8 mouse cellular contexts compared by ENCODE assay signal in genomic region chr7:112684626-112685561, GRCm38 (mm10). TPM values are rescaled to one million over a fixed set of nuclear protein-coding genes. Genes with fewer than 3 reads are reported as not detected.
A peak's percentile ranks its signal among the peaks of the same experiment; 100 is the strongest.
DNase-seq lines count a peak whose midpoint lies in the region; ATAC-seq and TF ChIP-seq lines count a peak whose summit lies in the region.

No protein-coding gene starts in this region.

- intact Hi-C loops in left cerebral cortex, adult 2 months (cut with DNase I): no loop called here

- peak overlapping the region; percentile 3; the same call in 1 of the 2 replicates for H3K4me3 ChIP-seq in embryonic facial prominence, embryonic 13.5 days
- H3K4me3 ChIP-seq in heart, embryonic 14.5 days (ENCODE audit: control insufficient read depth in 1 of 2, insufficient read depth in 1 of 2, low read depth in 1 of 2, low read length in 2 of 2): peak overlapping the region in 1 of 2 experiments; percentile 20; a peak in 2 of 4 replicates
- H3K4me3 ChIP-seq in limb, embryonic 15.5 days: no peak overlapping the region
- no peak overlapping the region for H3K4me3 ChIP-seq in left cerebral cortex, adult 2 months

- no peaks in the 10 kb centered on the region for H3K9me3 ChIP-seq in embryonic facial prominence, embryonic 13.5 days
- no peaks in the 10 kb centered on the region for H3K9me3 ChIP-seq in heart, embryonic 14.5 days (ENCODE audit: control insufficient read depth, low read length)
- no peaks in the 10 kb centered on the region for H3K9me3 ChIP-seq in limb, embryonic 15.5 days

- peak overlapping the region; percentile 33 for H3K4me2 ChIP-seq in embryonic facial prominence, embryonic 13.5 days
- peak overlapping the region; percentile 60 for H3K4me2 ChIP-seq in heart, embryonic 14.5 days (ENCODE audit: low read length)
- no peak overlapping the region for H3K4me2 ChIP-seq in limb, embryonic 15.5 days

- peak overlapping the region; percentile 51 for H3K9ac ChIP-seq in embryonic facial prominence, embryonic 13.5 days
- H3K9ac ChIP-seq in heart, embryonic 14.5 days (ENCODE audit: low read length): peak overlapping the region; percentile 61
- no peak overlapping the region for H3K9ac ChIP-seq in limb, embryonic 15.5 days

- peak; percentile 16 for DNase-seq in brain, adult 2 months (ENCODE audit: low read depth, low spot score)
- peak; percentile 60 for DNase-seq in retina, postnatal 1 day
- no peak for DNase-seq in adrenal gland, postnatal 14 days
- no peak for DNase-seq in left cerebral cortex, adult 2 months (ENCODE audit: extremely low spot score in 1 of 2, low spot score in 2 of 2)

- peak overlapping the region; percentile 34; the same call in 1 of the 2 replicates for H3K27ac ChIP-seq in embryonic facial prominence, embryonic 13.5 days
- H3K27ac ChIP-seq in heart, embryonic 14.5 days (replicated peaks in 1 of 2; ENCODE audit: control insufficient read depth in 1 of 2, insufficient read depth in 1 of 2, low read depth in 2 of 2, low read length in 2 of 2): peak overlapping the region; percentile 65 to 79
- peak overlapping the region; percentile 33; the same call in 1 of the 2 replicates for H3K27ac ChIP-seq in limb, embryonic 15.5 days
- no peak overlapping the region for H3K27ac ChIP-seq in left cerebral cortex, adult 2 months

- WGBS in embryonic facial prominence, embryonic 13.5 days: 14% methylated on average over 23 of the region's 23 CpGs
- WGBS in heart, embryonic 14.5 days: 9% methylated on average over 23 of the region's 23 CpGs
- WGBS in limb, embryonic 15.5 days: 21% methylated on average over 23 of the region's 23 CpGs

- TF ChIP-seq CTCF in left cerebral cortex, adult 2 months (IDR thresholded peaks at IDR 0.05): no peak

- no peak for ATAC-seq in embryonic facial prominence, embryonic 13.5 days (ENCODE audit: insufficient number of reproducible peaks, insufficient read depth, low FRiP score, low TSS enrichment, low read depth)
- ATAC-seq in heart, embryonic 14.5 days (ENCODE audit: insufficient number of reproducible peaks, insufficient read depth, low FRiP score, low read depth): no peak
- no peak for ATAC-seq in limb, embryonic 15.5 days (ENCODE audit: insufficient number of reproducible peaks, low FRiP score, low TSS enrichment, low read depth)
- no peak for ATAC-seq in CD4-positive, CD25-positive, alpha-beta regulatory T cell, adult 4 months

- H3K27me3 ChIP-seq in embryonic facial prominence, embryonic 13.5 days: no peaks in the 10 kb centered on the region
- no peaks in the 10 kb centered on the region for H3K27me3 ChIP-seq in heart, embryonic 14.5 days (ENCODE audit: control insufficient read depth, insufficient read depth, low read length)
- H3K27me3 ChIP-seq in limb, embryonic 15.5 days: no peaks in the 10 kb centered on the region

- no peaks in the 10 kb centered on the region for H3K36me3 ChIP-seq in embryonic facial prominence, embryonic 13.5 days
- H3K36me3 ChIP-seq in heart, embryonic 14.5 days (ENCODE audit: control insufficient read depth, insufficient read depth, low read length): no peaks in the 10 kb centered on the region
- H3K36me3 ChIP-seq in limb, embryonic 15.5 days: no peaks in the 10 kb centered on the region

- H3K4me1 ChIP-seq in embryonic facial prominence, embryonic 13.5 days: peaks cover 78% of the 10 kb centered on the region
- H3K4me1 ChIP-seq in heart, embryonic 14.5 days (ENCODE audit: control insufficient read depth in 2 of 2, insufficient read depth in 2 of 2, low read length in 2 of 2): peaks cover 45 to 83% of the 10 kb centered on the region in 2 experiments
- H3K4me1 ChIP-seq in limb, embryonic 15.5 days: peaks cover 62% of the 10 kb centered on the region

RNA-seq across cellular contexts. Expression of gene Tead1, which starts 5.8 kb away (rescaled TPM):
- polyA plus RNA-seq in embryonic facial prominence, embryonic 13.5 days (2015; fragmentation: Nextera tagmentation; extraction: Ambion mirVana): 44.5 and 44.9 TPM in 2 replicates
- 34.0 and 40.7 TPM in 2 replicates for polyA plus RNA-seq in heart, embryonic 14.5 days (2014; fragmentation: Nextera tagmentation; extraction: Ambion mirVana)
- polyA plus RNA-seq in limb, embryonic 15.5 days (2015; fragmentation: Nextera tagmentation; extraction: Ambion mirVana): 22.6 and 24.5 TPM in 2 replicates
- under 1 TPM; 0.03 to 0.61 TPM for polyA plus RNA-seq in CD4-positive, CD25-positive, alpha-beta regulatory T cell, adult 4 months (2017; shearing (Covaris generic))
- total RNA-seq in adrenal gland, postnatal 14 days (2021): 73.3 and 106 TPM in 2 replicates
- total RNA-seq in left cerebral cortex, adult 2 months (2021): 10 to 100 TPM; 12.8 to 14.6 TPM

Comparison
In these comparisons a context has a peak if more than half of its experiments do, and no peak if none do; other contexts are left out.
1. DNase-seq: peak in brain, adult 2 months (single experiment) and retina, postnatal 1 day (single experiment); none in adrenal gland, postnatal 14 days (single experiment) and left cerebral cortex, adult 2 months (0 of 2).
2. RNA of gene Tead1, which starts 5.8 kb away (polyA plus RNA-seq): 44.5 to 44.9 TPM in embryonic facial prominence, embryonic 13.5 days, 34.0 to 40.7 TPM in heart, embryonic 14.5 days and 22.6 to 24.5 TPM in limb, embryonic 15.5 days; 0.03 to 0.61 TPM in CD4-positive, CD25-positive, alpha-beta regulatory T cell, adult 4 months; every median in the first group is over 10 times any median in the second.